Mouse (Mus musculus): ENCODE data around the gene St7l.
"Not testable (repeated sequence)": the region's sequence is repeated elsewhere in the genome, so short reads cannot be mapped to it uniquely, and the experiment has no call there.

Gene St7l

DNA sequence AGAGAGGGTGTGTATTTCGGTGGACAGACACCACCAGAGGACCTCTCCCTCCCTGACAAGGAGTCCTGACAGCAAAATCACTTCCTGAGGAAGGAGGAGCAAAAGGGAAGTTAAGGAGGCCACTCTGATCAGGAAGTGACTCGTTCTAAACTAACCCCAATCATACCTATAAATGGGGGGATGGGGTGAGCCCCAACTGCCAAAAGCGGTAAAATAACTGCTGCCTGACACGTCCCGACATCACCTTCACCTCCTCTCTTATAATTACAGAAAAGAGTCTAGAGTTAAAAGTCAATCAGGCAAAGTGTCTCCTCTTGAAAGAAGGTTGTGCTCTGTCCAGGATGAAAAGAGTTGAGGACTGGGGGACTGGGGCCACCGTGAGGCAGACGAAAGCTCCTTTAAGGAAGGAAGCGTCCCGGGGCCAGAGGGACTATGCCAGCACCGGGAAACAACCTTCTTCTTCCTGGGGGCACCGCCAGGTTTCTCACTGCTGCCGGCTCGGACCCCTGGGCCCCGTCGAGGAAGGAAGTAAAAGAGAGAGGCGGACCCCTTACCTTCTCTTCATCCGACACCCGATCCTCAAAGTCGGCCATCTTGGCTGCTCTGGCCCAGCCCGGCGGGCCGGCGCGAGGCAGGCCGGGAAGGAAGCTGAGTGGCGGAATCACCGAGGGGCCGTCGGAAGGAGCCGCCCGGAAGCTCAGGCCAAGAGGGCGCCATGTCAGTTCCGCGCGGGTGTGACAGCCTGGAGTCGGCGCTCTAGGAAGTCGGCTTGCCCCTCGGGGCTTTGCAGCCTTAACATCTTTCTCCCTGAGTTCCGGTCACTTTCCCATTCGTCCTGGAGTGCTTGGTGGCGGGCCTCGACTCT, at the start of gene St7l, which contains the start of gene Capza1:
Gene St7l, plus strand, starts transcription at position 220 of the 865 bp plus-strand sequence.
Gene Capza1, minus strand, starts transcription at position 720 of the 865 bp plus-strand sequence.
- peak; percentile 88 to 90 for DNase-seq

DNA sequence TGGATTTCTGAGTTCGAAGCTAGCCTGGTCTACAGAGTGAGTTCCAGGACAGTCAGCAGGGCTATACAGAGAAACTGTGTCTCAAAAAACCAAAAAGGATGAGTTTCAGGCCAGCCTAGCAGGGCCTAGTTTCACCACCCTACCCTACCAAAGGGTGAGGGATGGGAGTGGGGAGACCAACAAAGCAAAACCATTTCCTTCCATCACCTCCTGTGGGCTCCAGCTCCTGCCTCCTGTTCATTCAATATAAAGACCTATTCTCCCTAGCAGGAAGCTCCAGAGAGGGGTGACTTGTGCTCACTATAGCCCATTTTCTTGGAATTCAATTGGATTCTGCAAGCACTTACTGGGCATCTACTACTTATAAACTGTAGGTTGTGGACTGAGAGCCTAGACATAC, 49.1 kb upstream of the St7l start:
- DNase-seq: no peak

DNA sequence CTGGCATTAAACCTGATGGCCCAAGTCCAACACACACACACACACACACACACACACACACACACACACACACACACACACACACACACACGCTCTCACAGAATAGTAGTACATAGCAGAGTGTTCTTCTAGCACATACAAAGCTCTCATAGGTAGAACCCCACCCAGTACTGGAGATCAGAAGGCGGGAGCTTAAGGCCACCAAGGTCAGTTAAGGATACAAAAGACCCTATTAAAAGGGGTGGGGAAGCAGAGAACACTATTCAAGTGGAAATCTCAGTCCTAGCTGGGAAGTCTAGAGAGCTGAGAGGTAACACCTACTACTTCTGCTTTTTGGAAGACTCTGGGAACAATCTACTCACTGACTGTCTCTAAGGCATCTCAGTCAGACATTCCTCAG, 48.5 kb upstream of the St7l start:
- no peak for DNase-seq

DNA sequence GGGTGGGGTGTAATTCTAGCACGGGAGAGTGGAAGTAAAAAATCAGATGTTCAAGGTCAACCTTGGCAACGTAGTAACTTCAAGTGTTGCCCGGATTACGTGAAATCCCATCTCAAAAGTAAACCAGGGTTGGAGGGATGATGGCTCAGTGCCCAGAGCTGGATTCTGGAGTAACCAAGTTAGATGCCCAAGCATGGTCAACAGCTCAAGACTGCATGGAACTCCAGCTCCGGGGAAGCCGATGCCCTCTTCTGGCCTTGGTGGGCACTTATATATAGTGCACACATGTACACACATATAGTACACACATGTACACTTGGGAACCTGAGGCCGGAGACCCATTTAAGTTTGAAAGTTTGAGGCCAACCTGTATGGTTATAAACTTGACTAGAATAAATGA, 47.7 kb upstream of the St7l start:
- DNase-seq: no peak

DNA sequence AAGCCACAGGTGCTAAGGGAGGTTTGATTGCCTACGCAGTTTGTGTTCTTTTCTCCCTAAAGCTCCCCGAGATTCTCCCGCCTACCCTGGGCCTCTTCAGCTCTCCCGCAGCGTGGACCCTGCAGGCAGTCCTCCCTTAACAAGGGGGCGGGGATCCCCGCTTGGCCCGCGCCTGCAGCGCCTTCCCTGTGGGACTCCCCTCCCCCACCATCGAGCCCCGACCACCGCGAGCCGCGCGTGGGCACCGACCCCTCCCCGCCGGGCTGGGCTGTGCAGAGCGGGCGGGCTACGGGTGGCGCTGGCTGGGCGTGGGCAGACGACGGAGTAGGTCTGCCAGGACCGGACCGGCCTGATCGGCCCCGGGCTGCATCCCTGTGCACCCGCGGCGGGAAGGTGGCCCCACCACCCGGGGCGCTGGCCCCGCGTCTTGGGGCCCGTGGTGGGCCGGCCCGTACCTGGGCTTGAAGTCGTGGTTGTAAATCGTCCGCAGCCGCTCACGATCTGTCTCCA, 46.3 kb upstream of the St7l start:
- no peak for DNase-seq

DNA sequence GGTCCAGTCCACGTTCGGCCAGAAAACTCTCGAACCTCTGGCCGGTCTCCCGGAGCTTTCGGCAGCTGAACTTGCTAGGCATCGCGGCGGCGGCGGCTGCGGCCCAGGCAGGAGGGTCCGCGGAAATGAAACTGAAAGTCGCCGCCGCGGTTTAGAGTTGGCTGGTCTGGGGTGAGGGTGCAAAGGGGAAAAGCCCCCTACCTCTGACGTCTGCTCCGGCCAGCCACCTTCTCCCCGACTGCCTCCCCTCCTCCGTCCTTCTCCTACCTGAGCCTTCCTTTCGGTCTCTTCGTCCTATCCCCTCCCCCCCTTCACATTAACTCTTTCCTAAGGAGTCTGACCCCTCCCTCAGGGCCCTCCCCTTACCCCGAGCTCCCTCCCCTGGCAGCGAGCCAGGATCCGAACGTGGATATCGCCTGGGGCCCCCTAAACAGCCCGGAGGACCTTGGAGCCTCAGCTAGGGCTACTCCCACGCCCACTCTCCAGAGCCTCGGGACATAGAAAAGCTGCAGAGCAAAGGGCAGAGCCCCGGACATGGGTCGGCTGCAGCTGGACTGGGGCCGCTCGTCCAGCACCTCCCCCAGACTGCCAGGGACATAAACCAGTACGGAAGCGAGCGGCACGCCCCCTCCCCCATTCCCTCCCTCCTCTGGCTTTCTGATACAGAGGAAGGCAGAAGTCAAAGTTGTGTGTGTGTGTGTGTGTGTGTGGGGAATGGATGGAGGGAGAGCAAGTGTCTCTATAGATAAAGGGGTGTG, 45.6 kb upstream of the St7l start, which contains the start of gene Mov10:
Gene Mov10, minus strand, starts transcription at position 573 of the 758 bp plus-strand sequence.
- DNase-seq: peak; percentile 67 to 72

DNA sequence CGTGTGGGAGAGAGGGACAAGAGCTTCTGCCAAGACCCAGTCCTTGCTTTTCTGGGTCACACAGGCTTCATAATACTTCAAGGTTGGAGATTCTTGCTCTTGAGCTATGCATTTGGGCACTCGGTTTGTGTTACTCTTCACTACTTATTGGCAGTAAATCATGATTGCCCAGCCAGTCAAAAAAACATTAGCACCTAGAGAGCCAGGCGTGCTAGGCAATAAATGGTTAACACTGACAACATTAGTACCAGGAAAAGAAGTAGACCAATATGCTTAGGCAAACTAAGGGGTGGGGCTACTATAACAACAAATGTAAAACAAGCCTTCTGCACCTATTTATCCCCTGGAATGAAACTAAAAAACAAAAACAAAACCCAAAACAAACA, 45.1 kb upstream of the St7l start:
- no peak for DNase-seq

DNA sequence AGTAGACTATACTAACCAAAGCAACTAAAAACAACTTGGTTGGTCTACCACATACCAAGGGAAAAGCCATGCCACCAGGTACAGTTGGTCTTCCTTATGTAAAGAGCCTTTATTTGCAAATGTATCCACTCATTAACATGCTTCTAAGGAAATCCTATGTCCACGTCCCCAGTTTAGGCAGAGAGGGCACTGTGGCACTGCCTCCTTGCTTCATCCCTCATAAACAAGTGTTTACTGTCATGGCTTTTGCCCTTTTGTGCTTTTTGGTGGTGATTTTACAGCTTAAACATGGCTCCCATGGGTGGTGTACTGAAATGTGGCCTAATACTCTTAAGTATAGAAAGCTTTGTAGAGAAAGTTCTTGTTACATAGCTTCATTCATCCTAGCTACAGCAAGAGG, 43.4 kb upstream of the St7l start:
- no peak for DNase-seq

DNA sequence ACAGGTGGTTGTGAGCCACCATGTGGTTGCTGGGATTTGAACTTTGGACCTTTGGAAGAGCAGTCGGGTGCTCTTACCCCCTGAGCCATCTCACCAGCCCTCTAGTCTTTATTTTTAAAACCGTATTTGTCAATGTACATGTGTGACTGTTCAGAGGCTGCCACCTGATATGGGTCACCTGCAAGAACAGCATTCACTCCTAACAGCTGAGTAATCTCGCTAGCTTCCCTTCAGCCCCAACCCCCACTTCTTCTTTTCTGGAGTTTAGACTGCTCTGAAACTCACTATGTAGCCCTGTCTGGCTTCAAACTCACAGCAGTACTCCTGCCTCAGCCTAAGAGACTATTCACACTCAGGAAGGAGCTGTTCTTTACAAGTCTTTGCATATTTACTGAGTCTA, 41.4 kb upstream of the St7l start:
- no peak for DNase-seq

DNA sequence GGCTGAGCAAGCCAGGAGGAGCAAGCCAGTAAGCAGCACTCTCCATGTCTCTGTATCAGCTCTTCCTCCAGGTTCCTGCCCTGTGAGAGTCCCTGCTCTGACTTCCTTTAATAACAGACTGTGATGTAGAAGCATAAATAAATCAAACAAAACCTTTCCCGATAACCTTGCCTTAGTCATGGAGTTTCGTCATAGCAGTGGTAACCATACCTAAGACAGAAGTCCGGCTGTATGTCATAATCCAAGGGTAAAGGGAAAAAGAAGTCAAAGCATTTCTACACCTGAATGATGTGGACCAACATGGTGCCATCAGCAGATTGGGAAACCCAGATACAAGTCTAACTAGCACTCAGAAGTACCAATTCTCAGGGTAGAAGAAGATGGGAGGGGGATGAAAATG, 28.0 kb upstream of the St7l start:
- no peak for DNase-seq

DNA sequence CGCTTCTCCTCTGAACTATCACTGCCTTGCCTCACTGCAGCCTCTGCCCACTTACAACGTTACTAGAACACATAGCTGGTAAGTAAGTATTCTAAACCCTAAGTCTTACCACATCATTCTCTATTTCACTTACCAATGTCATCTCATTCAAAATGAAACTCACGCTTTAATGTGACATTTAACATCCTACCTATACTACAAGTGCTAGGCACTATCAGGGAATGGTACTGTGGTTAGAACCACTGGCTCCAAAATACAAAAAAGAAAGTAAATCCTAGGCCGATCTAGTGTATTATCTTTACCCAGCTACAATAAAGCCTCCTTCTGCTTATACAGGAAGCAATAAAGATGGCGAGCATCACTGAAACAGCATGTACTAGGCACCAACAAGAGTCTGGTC, 22.8 kb upstream of the St7l start:
- DNase-seq: no peak

DNA sequence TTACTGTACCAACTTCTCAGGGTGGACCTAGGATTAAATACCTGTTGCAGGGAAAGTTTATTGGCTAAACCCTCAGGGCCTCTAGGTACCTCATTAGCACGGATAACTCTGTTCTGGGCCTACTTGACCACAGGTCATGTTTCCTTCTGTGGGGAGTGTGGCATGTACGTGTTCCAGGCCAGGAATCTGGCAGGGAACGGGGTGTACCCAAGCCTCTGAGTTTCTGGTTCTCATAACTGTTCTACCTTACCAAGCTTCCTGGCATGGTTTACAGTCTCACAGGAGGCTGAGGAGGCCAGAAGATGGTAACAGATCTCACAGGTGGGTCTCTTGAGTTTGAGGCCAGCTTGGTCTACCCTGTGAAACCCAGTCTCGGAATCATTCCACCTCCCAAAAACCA, 17.2 kb upstream of the St7l start:
- DNase-seq: no peak

DNA sequence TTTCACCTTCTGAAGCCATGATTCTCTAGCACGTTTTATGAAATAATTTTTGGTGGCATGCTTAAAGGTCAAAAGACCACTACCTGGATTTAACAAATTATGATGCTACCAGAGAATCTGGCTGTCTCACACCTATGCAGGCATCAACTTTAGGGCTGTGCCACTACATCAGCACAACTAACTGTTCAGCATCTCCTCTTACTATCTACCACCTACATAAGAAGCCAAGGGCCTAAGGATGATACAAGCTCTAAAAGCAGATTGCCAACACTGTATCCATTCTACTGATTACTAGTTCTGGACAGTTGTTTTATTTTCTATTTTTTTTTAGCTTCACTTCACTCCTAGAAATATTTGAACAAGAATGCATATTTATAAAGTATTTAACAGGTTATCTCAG, 9.3 kb upstream of the St7l start:
- no peak for DNase-seq

DNA sequence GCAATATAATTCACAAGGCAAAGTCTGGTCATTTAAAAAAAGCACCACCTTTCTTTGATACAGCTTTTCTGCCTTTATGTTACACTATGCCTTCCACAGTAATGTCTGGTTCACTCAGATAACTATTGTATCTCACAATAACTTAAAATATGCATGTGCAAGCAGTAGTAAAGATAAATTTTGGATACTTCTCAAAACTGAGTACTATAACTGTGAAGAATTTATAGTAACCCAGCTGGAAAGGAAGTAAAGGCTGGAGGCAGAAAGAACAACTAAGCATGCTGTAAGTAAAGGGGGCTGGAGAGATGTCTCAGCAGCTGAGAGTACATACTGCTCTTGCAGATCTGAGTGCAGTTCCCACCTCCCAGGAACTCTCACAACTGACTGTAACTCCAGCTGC, 8.9 kb upstream of the St7l start:
- no peak for DNase-seq

DNA sequence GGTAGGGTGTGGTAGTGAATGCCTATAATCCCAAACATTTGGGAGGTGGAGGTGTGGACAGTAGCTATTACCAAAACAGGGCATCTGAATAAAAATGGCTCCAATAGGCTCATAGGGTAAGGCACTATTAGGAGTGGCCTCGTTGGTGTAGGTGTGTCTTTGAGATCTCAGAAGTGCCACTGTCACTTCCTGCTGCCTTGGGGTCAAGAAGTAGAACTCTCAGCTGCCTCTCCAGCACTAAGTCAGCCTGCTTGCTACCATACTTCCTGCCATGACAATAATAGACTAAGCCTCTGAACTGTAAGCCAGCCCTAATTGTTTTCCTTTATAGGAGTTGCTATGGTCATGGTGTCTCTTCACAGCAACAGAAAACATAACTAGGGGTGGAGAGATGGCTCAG, 7.7 kb upstream of the St7l start:
- DNase-seq: peak; percentile 18 to 22

DNA sequence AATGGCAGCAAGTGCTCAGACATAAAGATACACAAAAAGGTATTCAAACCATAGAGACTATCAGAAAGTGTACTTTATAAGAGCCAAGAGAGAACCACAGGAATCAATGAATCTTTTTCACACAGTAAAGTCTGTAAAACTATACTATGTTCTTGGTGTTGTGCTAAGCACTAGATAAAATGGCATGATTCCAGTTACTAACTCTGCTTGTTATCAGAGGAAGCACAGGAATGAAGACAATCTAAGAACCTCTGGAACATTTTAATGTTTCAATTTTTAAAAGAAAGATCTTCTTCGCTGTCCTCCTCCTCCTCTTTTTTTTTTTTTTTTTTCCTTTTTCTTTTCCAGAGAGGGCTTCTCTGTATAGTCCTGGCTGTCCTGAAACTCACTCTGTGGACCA, 5.2 kb upstream of the St7l start:
- no peak for DNase-seq

DNA sequence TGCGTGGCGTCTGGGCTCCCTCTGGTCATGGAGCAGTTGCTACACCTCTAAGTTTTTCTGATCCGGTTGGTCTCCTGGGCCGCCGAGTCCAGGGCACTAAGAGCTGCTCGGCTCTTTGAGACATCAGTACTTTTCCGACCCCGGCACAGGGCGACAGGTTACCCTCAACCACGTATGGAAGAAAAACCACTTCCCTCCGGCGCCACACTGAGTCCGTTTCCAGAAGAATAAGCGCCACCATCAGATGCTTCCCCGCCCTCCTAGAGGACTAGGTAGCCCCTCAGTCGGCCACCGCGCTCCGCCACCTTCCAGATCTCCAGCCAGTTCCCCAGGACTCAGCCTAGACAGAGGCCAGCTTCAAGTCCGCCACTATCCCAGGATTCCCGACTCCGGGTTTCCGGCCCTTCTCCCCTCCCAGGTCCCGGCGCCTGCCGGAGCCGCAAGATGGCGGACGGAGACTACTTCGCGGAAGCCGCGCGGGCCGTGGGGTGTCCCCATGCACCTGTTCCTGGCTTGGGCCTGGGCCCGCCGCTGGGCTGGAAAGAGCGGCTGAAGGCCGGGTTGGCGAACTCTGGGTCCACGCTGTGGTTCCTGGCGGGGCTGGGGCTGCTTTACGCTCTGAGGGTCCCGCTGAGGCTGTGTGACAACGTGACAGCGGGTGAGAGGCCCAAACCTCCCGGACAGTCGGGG, 991 bp downstream of the St7l start:
- peak; percentile 88 to 91 for DNase-seq

DNA sequence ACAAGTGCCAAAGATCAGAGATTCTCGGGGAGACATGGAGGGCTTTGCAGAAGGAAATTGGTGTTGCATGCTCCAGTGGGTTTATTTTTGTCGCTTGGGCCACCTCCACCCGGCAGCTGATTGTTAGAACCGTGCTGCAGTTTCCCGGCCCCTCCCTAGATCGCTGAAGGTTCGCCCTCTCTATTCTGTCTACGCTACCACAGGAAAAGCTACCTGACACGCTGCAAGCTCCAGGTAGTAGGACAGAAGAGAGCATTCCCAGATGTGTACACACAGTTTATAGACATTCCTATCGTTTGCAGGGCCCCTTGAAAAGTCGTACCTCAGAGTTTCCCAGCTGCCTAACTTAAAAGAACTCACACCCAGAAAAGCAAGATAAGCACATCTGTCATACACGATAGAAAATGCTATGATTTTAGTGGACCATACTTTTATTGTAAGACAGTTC, 1.6 kb downstream of the St7l start:
- DNase-seq: peak in 1 of 2 experiments; percentile 82

DNA sequence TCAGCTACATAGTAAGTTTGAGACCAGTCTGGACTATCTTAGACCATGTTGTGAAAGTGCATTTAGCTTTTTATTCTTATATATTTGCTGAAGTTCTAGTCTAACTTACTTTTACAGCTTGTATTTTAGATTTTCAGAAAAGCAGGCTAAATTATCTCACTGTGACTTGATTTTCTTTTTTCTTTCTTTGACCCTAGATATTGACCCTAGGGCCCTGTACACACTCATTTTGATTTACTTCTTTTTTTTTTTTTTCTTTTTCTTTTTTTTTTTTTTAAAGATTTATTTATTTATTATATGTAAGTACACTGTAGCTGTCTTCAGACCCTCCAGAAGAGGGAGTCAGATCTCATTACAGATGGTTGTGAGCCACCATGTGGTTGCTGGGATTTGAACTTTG, 2.9 kb downstream of the St7l start:
- DNase-seq: not testable (repeated sequence)

DNA sequence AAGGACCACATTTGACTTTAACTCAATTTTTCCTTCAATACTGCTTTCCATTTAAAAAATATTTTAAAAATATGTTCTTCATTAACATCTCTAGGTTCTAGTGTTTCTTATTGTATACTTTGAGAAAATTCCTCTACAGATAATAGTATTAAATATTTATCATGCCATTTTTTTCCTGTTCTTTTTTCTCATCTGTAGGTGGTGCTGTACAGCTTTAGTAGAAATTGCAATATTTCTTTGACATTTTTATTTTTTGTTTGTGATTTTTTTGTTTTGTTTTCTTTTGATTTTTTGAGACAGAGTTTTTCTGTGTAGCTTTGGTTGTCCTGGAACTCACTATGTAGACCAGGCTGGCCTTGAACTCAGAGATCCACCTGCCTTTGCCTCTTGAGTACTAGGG, 5.8 kb downstream of the St7l start:
- no peak for DNase-seq

DNA sequence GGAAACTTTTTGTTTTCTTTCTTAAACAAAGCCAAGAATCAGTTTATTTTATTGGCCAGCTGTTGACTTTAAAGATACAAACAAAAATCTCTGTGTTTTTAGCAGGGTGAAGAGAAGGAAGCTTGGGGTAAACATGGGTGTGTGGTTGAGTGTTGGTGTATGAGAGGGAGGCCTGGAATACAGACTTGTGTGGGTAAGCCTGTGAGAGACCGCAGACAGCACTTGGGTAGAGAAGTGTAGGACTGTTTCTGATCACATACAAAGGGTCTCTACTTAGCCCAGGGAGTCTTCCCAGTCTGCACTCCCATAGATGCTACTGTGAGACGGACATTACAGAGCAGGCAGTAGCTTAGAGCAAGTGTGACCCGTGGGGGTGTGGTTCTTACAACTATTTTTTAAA, 24.8 kb downstream of the St7l start:
- no peak for DNase-seq

DNA sequence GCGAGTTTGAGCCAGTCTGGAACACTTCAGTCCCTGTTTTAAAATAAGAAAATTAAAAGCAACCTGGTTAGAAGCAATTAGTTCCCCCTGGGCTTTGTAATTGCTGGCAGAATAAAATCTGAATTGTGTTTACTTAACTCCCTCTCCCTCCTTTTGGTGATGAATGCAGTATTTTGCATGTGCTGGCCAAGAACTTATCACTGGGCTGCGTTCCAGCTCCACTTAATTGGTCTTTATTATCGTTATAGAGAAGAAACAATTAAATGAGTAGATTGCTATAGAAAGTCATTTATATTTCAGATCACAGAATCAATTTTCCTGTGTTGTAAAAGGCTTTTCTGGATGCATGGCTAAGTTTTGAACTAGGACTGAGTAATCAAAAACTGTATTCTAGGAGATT, 32.3 kb downstream of the St7l start:
- no peak for DNase-seq

DNA sequence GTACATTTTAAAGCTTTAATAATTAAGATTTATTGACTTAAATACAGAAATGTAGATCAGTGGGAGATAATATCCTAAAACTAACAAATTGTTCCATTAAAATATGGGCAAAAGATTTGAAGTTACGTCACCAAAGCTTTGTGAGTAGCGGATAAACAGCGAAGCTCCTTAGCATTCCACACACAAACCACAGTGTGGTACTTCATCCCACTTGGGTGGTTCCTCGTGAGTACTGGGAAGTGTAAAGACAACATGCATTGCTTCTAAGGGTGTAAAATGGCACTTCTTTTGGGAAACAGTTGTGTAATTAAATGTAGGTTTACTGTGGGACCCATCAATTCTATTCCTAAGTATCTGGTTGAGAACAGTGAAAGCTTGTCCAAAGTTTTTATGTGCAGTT, 37.3 kb downstream of the St7l start:
- no peak for DNase-seq

Data from B cell, adult 2 months (primary cell).